Mouse (Mus musculus) heart, postnatal 0 days (tissue): Measurements from ENCODE around the gene Scn3b.

Experiments used
- CTCF ChIP-seq: IDR thresholded peaks from 2 replicates; pipeline ENCODE4 v1.5.1; 2016; ENCODE audit warnings: antibody characterized with exemption, control low read depth, low read depth
- EP300 ChIP-seq: IDR thresholded peaks from 2 replicates; pipeline ENCODE4 v1.6.1; 2016; ENCODE audit warnings: antibody characterized with exemption, low read depth

GRCm38 (mm10) chr9:40304243-40304642, 35.2 kb downstream of the Scn3b start:
- no peak for TF ChIP-seq CTCF
- no peak for TF ChIP-seq EP300
